Mouse (Mus musculus): ENCODE results near the gene Olfr1218. TPM values are rescaled to one million over a fixed set of nuclear protein-coding genes. Genes with fewer than 3 reads are reported as not detected.
"Not testable (repeated sequence)": the region's sequence is repeated elsewhere in the genome, so short reads cannot be mapped to it uniquely, and the experiment has no call there.

Olfr1218 gene
- not detected in 2 replicates for polyA plus RNA-seq (2011; ENCODE audit: insufficient read length, low read depth, missing spikeins)

DNA sequence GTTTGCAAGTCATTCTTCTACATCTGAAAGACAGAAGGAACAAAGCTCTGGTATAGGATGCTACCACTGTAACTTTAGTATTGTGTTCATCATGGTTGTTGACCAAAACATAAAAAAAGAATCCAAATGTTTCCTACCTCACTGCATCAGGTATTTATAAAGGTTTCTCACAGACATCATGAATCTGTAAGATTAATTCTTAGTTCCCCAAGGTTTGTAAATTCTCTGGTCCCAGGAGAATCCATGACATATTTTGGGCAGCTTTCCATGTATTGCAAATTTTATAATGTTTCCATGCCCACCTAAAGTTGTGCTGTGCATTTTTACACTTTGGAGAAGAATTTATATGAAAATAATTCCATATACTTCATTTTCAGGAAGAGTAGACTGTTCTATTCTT is at the start of gene Olfr1218:
Olfr1218 (minus strand) TSS at position 101 of the 400 bp plus-strand sequence.
- TF ChIP-seq CTCF (IDR thresholded peaks at IDR 0.05; ENCODE audit: borderline replicate concordance, insufficient read depth, low read length) = no peak
- no peak for TF ChIP-seq POLR2A (IDR thresholded peaks at IDR 0.05; ENCODE audit: low read depth, low read length)
- Histone ChIP-seq H3K27ac (ENCODE audit: insufficient read depth, low read length) (no peak within 1 kb of the TSS), H3K4me1 (ENCODE audit: control insufficient read depth, insufficient read depth, low read length) (no peaks in the 10 kb centered on the region), H3K4me3 (ENCODE audit: insufficient read depth, low read length) (no peak within 1 kb of the TSS)

DNA sequence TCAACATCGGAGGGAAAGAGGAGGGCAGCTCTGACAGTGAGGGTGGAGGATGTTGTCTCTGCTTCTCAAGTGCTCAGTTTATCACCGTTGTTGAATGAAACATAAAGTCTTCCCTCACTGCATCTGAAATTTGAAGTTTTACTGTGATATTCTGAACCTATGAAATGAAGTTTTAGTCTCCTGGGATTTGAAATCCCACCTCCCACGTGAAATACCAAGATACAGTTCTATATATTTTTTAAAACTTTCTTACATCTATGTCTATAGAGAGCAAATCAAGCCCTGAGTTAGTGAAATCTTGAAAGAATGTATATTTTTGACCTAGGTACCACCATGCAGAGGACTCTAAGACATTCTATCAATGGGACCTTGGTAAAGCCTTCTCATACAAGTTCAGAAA is 45.7 kb upstream of the Olfr1218 start, which contains the start of gene Olfr1220:
Olfr1220 (minus strand) TSS at position 101 of the 400 bp plus-strand sequence.
- Histone ChIP-seq H3K27ac (ENCODE audit: insufficient read depth, low read length) (no peak within 1 kb of the TSS), H3K4me1 (ENCODE audit: control insufficient read depth, insufficient read depth, low read length) (no peaks in the 10 kb centered on the region)
- no peak for TF ChIP-seq POLR2A (IDR thresholded peaks at IDR 0.05; ENCODE audit: low read depth, low read length)
- no peak for TF ChIP-seq CTCF (IDR thresholded peaks at IDR 0.05; ENCODE audit: borderline replicate concordance, insufficient read depth, low read length)

DNA sequence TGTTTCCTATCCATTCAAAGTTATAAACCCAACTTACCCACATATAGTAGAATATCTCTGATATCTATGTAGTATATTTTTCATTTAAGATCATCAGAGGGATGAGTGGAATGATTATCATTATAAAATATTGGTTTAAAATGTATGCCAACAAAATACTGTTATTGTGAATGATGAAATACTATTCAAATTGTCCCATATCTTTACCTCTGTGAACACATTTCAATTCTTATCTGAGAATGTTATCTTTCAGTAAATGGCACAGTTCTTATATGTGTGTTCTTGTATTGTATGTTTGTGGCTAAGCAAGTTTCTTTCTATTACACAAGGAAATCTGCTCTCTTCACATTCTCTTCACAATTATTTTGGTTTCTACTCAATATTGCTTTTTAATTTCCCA is 44.7 kb upstream of the Olfr1218 start:
- no peak for TF ChIP-seq POLR2A (IDR thresholded peaks at IDR 0.05; ENCODE audit: low read depth, low read length)
- TF ChIP-seq CTCF (IDR thresholded peaks at IDR 0.05; ENCODE audit: borderline replicate concordance, insufficient read depth, low read length) = no peak
- no peaks in the 10 kb centered on the region for H3K4me1 ChIP-seq (ENCODE audit: control insufficient read depth, insufficient read depth, low read length)
- H3K4me3 ChIP-seq (ENCODE audit: insufficient read depth, low read length) = no peak overlapping the region
- no peak overlapping the region for H3K27ac ChIP-seq (ENCODE audit: insufficient read depth, low read length)

More for the DNA sequence above, 45.7 kb upstream of the Olfr1218 start, which contains the start of gene Olfr1220:
- no peak within 1 kb of the TSS for H3K4me3 ChIP-seq (ENCODE audit: insufficient read depth, low read length)

DNA sequence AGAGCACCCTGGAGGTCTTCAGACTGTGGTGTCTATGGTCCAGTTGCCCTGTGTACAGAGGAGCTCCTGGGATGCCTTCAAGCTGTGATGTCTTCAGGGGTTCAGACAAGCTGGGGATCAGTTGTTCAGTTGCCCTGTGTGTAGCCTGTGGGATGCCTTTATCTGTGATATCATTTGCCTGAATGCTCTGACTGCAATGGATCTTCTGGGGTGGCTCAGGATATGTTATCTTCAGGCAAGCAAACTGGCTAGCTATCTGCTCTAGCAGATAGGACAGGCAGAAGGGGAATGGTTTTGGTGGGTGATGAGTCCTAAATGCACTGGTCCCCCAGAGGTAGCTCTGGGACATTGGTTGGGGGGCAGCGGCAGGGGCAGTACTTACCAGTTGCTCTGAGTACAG is 32.9 kb upstream of the Olfr1218 start:
- H3K4me1 ChIP-seq (ENCODE audit: control insufficient read depth, insufficient read depth, low read length) = no peaks in the 10 kb centered on the region
- TF ChIP-seq POLR2A (IDR thresholded peaks at IDR 0.05; ENCODE audit: low read depth, low read length) = no peak
- TF ChIP-seq CTCF (IDR thresholded peaks at IDR 0.05; ENCODE audit: borderline replicate concordance, insufficient read depth, low read length) = no peak
- H3K27ac ChIP-seq (ENCODE audit: insufficient read depth, low read length) = no peak overlapping the region
- no peak overlapping the region for H3K4me3 ChIP-seq (ENCODE audit: insufficient read depth, low read length)

DNA sequence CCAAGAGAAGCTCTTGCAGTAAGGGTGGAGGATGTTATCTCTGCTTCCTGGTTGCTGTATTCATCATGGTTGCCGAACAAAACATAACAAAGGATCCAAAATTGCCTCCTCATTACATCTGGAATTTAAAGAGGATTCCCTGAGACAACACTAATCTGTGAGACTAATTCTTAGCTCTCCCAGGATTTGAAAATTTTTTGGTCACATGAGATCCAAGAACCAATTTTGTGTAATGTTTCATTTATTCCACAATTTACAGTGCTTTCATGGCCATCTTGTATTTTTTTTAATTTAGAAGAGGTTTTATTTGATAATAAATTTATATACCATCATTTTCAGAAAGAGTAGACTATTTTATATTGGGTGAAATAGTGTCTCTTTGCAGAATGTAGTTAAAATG is 22.4 kb upstream of the Olfr1218 start, which contains the start of gene Olfr1219:
Olfr1219 (minus strand) TSS at position 101 of the 400 bp plus-strand sequence.
- Histone ChIP-seq H3K4me1 (ENCODE audit: control insufficient read depth, insufficient read depth, low read length) (no peaks in the 10 kb centered on the region), H3K27ac (ENCODE audit: insufficient read depth, low read length) (no peak within 1 kb of the TSS), H3K4me3 (ENCODE audit: insufficient read depth, low read length) (no peak within 1 kb of the TSS)
- TF ChIP-seq POLR2A (IDR thresholded peaks at IDR 0.05; ENCODE audit: low read depth, low read length) (no peak), CTCF (IDR thresholded peaks at IDR 0.05; ENCODE audit: borderline replicate concordance, insufficient read depth, low read length) (no peak)

DNA sequence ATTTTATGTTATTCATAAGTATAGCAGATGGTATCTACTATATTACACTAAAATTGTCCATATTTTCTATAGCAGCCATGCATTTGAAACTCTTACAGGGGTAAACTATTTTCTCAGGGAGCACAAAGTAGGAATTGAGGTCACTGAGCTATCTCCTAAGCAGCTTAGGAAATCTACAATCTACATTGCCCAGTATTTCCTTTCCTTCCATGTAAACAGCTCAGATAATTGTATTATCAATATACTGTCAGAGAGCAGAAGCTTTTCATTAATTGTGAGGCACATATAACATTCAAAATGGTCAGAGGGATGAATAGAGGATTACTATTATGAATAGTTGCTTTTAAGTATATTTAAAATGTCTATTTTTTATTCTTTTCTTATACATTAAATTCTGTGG is 20.5 kb upstream of the Olfr1218 start:
- no peaks in the 10 kb centered on the region for H3K4me1 ChIP-seq (ENCODE audit: control insufficient read depth, insufficient read depth, low read length)
- H3K27ac ChIP-seq (ENCODE audit: insufficient read depth, low read length) = no peak overlapping the region
- H3K4me3 ChIP-seq (ENCODE audit: insufficient read depth, low read length) = no peak overlapping the region
- TF ChIP-seq POLR2A (IDR thresholded peaks at IDR 0.05; ENCODE audit: low read depth, low read length) (no peak), CTCF (IDR thresholded peaks at IDR 0.05; ENCODE audit: borderline replicate concordance, insufficient read depth, low read length) (no peak)

DNA sequence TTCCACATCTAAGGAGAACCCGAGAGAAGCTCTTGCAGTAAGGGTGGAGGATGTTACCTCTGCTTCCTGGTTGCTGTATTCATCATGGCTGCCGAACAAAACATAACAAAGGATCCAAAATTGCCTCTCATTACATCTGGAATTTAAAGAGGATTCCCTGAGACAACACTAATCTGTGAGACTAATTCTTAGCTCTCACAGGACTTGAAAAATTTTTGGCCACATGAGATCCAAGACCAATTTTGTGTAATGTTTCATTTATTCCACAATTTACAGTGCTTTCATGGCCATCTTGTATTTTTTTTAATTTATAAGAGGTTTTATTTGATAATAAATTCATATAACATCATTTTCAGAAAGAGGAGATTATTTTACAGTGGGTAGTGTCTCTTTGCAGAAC is 29.0 kb downstream of the Olfr1218 start, which contains the start of gene Olfr1217:
Olfr1217 (minus strand) TSS at position 101 of the 400 bp plus-strand sequence.
- no peaks in the 10 kb centered on the region for H3K4me1 ChIP-seq (ENCODE audit: control insufficient read depth, insufficient read depth, low read length)
- TF ChIP-seq POLR2A (IDR thresholded peaks at IDR 0.05; ENCODE audit: low read depth, low read length) = no peak
- no peak for TF ChIP-seq CTCF (IDR thresholded peaks at IDR 0.05; ENCODE audit: borderline replicate concordance, insufficient read depth, low read length)
- H3K4me3 ChIP-seq (ENCODE audit: insufficient read depth, low read length) = no peak within 1 kb of the TSS
- H3K27ac ChIP-seq (ENCODE audit: insufficient read depth, low read length) = no peak within 1 kb of the TSS

DNA sequence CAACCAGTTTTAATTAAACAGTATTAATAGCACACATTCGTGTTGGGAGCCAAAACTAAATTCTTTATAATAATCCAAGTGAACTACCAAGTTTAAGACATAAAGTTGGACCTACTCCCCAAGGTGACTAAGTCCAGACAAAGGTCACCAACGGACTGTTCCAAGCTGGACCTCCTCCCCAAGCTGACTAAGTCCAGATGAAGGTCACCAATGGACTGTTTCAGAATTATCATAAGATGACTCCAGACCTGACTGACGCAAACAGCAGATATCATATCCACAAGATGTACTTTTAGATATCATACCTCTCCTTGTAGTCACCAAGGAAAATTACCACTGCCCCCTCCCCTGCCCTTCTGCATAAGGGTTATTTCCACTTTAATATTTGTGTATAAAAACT is 39.6 kb downstream of the Olfr1218 start:
- not testable (repeated sequence) for H3K27ac ChIP-seq (ENCODE audit: insufficient read depth, low read length); H3K4me3 ChIP-seq (ENCODE audit: insufficient read depth, low read length); H3K4me1 ChIP-seq (ENCODE audit: control insufficient read depth, insufficient read depth, low read length)

DNA sequence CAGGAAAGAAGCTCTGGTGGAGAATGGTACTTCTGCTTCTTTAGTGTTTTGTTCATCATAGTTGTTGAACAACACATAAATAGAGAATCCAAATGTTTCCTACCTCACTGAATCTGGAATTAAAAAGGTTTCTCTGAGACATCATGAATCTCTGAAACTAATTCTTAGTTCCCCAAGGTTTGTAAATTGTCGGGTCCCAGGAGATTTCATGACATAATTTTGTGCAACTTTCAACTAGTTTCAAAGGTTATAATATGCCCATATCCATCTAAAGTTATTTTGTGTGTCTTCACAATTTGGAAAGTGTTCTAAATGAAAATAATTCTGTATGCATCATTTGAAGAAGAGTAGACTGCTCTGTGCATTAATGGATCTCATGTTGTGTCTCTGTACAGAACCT is 42.7 kb downstream of the Olfr1218 start, which contains the start of gene Olfr1216:
Olfr1216 (minus strand) TSS at position 101 of the 400 bp plus-strand sequence.
- Histone ChIP-seq H3K27ac (ENCODE audit: insufficient read depth, low read length) (no peak within 1 kb of the TSS), H3K4me1 (ENCODE audit: control insufficient read depth, insufficient read depth, low read length) (no peaks in the 10 kb centered on the region), H3K4me3 (ENCODE audit: insufficient read depth, low read length) (no peak within 1 kb of the TSS)
- TF ChIP-seq POLR2A (IDR thresholded peaks at IDR 0.05; ENCODE audit: low read depth, low read length) = no peak
- TF ChIP-seq CTCF (IDR thresholded peaks at IDR 0.05; ENCODE audit: borderline replicate concordance, insufficient read depth, low read length) = no peak

DNA sequence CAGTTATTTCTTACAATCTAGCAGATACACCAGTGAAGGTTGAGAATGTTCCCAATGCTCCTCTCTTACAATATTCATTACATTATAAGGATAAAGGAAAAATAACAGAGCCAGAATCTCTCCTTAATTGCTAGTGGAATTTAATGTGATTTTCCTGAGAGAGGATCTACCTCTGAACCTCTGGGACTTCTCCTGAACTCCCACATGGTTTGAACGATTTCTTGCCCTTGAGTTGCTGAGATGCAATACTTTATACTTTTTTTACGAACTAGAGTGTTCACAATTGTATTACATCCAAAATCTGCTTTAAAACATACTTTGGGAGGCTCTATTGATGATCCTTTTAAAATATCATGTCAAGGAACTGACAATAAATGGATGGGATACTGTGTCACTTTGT is 54.1 kb downstream of the Olfr1218 start, which contains the start of gene Olfr1215:
Olfr1215 (minus strand) TSS at position 101 of the 400 bp plus-strand sequence.
- Histone ChIP-seq H3K4me3 (ENCODE audit: insufficient read depth, low read length) (no peak within 1 kb of the TSS), H3K27ac (ENCODE audit: insufficient read depth, low read length) (no peak within 1 kb of the TSS), H3K4me1 (ENCODE audit: control insufficient read depth, insufficient read depth, low read length) (no peaks in the 10 kb centered on the region)
- TF ChIP-seq CTCF (IDR thresholded peaks at IDR 0.05; ENCODE audit: borderline replicate concordance, insufficient read depth, low read length) (no peak), POLR2A (IDR thresholded peaks at IDR 0.05; ENCODE audit: low read depth, low read length) (no peak)

Other genes starting within 250 kb of the Olfr1218 start
- not detected in 2 replicates for gene Olfr1202, start 246.7 kb downstream of the Olfr1218 start, polyA plus RNA-seq (2011; ENCODE audit: insufficient read length, low read depth, missing spikeins)
- gene Olfr1205, start 231.4 kb downstream of the Olfr1218 start, polyA plus RNA-seq (2011; ENCODE audit: insufficient read length, low read depth, missing spikeins) = not detected in 2 replicates
- not detected in 2 replicates for gene Olfr1204, start 211.9 kb downstream of the Olfr1218 start, polyA plus RNA-seq (2011; ENCODE audit: insufficient read length, low read depth, missing spikeins)
- not detected in 2 replicates for gene Olfr1206, start 198.0 kb downstream of the Olfr1218 start, polyA plus RNA-seq (2011; ENCODE audit: insufficient read length, low read depth, missing spikeins)
- gene Olfr1208, start 158.9 kb downstream of the Olfr1218 start, polyA plus RNA-seq (2011; ENCODE audit: insufficient read length, low read depth, missing spikeins) = not detected in 2 replicates
- gene Olfr1209, start 146.0 kb downstream of the Olfr1218 start, polyA plus RNA-seq (2011; ENCODE audit: insufficient read length, low read depth, missing spikeins) = not detected in 2 replicates
- not detected in 2 replicates for gene Olfr1211, start 123.1 kb downstream of the Olfr1218 start, polyA plus RNA-seq (2011; ENCODE audit: insufficient read length, low read depth, missing spikeins)
- gene Olfr1212, start 107.2 kb downstream of the Olfr1218 start, polyA plus RNA-seq (2011; ENCODE audit: insufficient read length, low read depth, missing spikeins) = not detected in 2 replicates
- not detected in 2 replicates for gene Gm13762, start 80.9 kb downstream of the Olfr1218 start, polyA plus RNA-seq (2011; ENCODE audit: insufficient read length, low read depth, missing spikeins)
- not detected in 2 replicates for gene Olfr1214, start 68.5 kb downstream of the Olfr1218 start, polyA plus RNA-seq (2011; ENCODE audit: insufficient read length, low read depth, missing spikeins)
- not detected in 2 replicates for gene Olfr1215, start 54.2 kb downstream of the Olfr1218 start, polyA plus RNA-seq (2011; ENCODE audit: insufficient read length, low read depth, missing spikeins)
- not detected in 2 replicates for gene Olfr1216, start 42.8 kb downstream of the Olfr1218 start, polyA plus RNA-seq (2011; ENCODE audit: insufficient read length, low read depth, missing spikeins)
- gene Olfr1217, start 29.1 kb downstream of the Olfr1218 start, polyA plus RNA-seq (2011; ENCODE audit: insufficient read length, low read depth, missing spikeins) = not detected in 2 replicates
- not detected in 2 replicates for gene Olfr1219, start 22.3 kb upstream of the Olfr1218 start, polyA plus RNA-seq (2011; ENCODE audit: insufficient read length, low read depth, missing spikeins)
- not detected in 2 replicates for gene Olfr1220, start 45.6 kb upstream of the Olfr1218 start, polyA plus RNA-seq (2011; ENCODE audit: insufficient read length, low read depth, missing spikeins)
- gene Olfr1221, start 56.1 kb upstream of the Olfr1218 start, polyA plus RNA-seq (2011; ENCODE audit: insufficient read length, low read depth, missing spikeins) = not detected in 2 replicates
- not detected in 2 replicates for gene Olfr1222, start 71.9 kb upstream of the Olfr1218 start, polyA plus RNA-seq (2011; ENCODE audit: insufficient read length, low read depth, missing spikeins)
- gene Olfr1223, start 90.4 kb upstream of the Olfr1218 start, polyA plus RNA-seq (2011; ENCODE audit: insufficient read length, low read depth, missing spikeins) = not detected in 2 replicates
- not detected in 2 replicates for gene Olfr1224-ps1, start 102.9 kb upstream of the Olfr1218 start, polyA plus RNA-seq (2011; ENCODE audit: insufficient read length, low read depth, missing spikeins)
- gene Olfr1225, start 113.5 kb upstream of the Olfr1218 start, polyA plus RNA-seq (2011; ENCODE audit: insufficient read length, low read depth, missing spikeins) = not detected in 2 replicates
- gene Olfr1226, start 138.9 kb upstream of the Olfr1218 start, polyA plus RNA-seq (2011; ENCODE audit: insufficient read length, low read depth, missing spikeins) = not detected in 2 replicates
- gene Olfr1228, start 192.9 kb upstream of the Olfr1218 start, polyA plus RNA-seq (2011; ENCODE audit: insufficient read length, low read depth, missing spikeins) = not detected in 2 replicates
- not detected in 2 replicates for gene Olfr1229, start 226.8 kb upstream of the Olfr1218 start, polyA plus RNA-seq (2011; ENCODE audit: insufficient read length, low read depth, missing spikeins)
- gene Olfr1230, start 236.1 kb upstream of the Olfr1218 start, polyA plus RNA-seq (2011; ENCODE audit: insufficient read length, low read depth, missing spikeins) = not detected in 2 replicates
- not detected in 2 replicates for gene Olfr1231, start 245.9 kb upstream of the Olfr1218 start, polyA plus RNA-seq (2011; ENCODE audit: insufficient read length, low read depth, missing spikeins)